Comparison of ENCODE assay signal across 34 mouse cellular contexts in genomic region chr9:118683507-118683906, GRCm38 (mm10).
"Had no signal": no experiment of that assay in that cellular context is flagged by ENCODE, and none has a peak within 500 bp of the region (broad histone marks: within the 10 kb centered on the region; RNA-seq: fewer than 3 reads in every experiment).

No protein-coding gene starts in this region.

- H3K27ac ChIP-seq: heart, embryonic 10.5 days; heart, embryonic 13.5 days; heart, embryonic 15.5 days; hindbrain, embryonic 10.5 days; hindbrain, embryonic 12.5 days; hindbrain, embryonic 13.5 days; hindbrain, embryonic 14.5 days; hindbrain, embryonic 15.5 days; hindbrain, postnatal 0 days; intestine, embryonic 15.5 days; kidney, embryonic 15.5 days; kidney, postnatal 0 days; layer of hippocampus, adult 2 months had no signal

- DNase-seq: heart, postnatal 10 days; heart, postnatal 14 days; heart, postnatal 36 days; heart, postnatal 4 days; kidney, adult 11 months; kidney, adult 18-20 months; kidney, adult 8-10 months; kidney, adult 9 months; kidney, postnatal 10 days; kidney, postnatal 14 days; kidney, postnatal 25 days; kidney, postnatal 36 days; kidney, postnatal 4 days; layer of hippocampus, adult 9-11 months; layer of hippocampus, postnatal 36 days had no signal

- H3K36me3 ChIP-seq: heart, embryonic 15.5 days; hindbrain, embryonic 12.5 days; hindbrain, embryonic 13.5 days; hindbrain, embryonic 15.5 days; intestine, embryonic 15.5 days had no signal

- H3K9me3 ChIP-seq: heart, embryonic 10.5 days; heart, embryonic 12.5 days; heart, embryonic 13.5 days; heart, embryonic 15.5 days; hindbrain, embryonic 10.5 days; hindbrain, embryonic 12.5 days; hindbrain, embryonic 13.5 days; hindbrain, embryonic 15.5 days; intestine, embryonic 15.5 days; kidney, embryonic 15.5 days had no signal

- H3K4me2 ChIP-seq: heart, embryonic 11.5 days; heart, embryonic 12.5 days; heart, embryonic 13.5 days; heart, embryonic 15.5 days; hindbrain, embryonic 12.5 days; hindbrain, embryonic 13.5 days; hindbrain, embryonic 14.5 days; hindbrain, embryonic 15.5 days; intestine, embryonic 15.5 days; kidney, embryonic 15.5 days had no signal

- H3K4me3 ChIP-seq: heart, embryonic 10.5 days; heart, embryonic 12.5 days; heart, embryonic 13.5 days; heart, embryonic 15.5 days; hindbrain, embryonic 10.5 days; hindbrain, embryonic 12.5 days; hindbrain, embryonic 13.5 days; hindbrain, embryonic 15.5 days; intestine, embryonic 15.5 days; kidney, embryonic 15.5 days; layer of hippocampus, adult 2 months had no signal

- H3K27me3 ChIP-seq: heart, embryonic 15.5 days; hindbrain, embryonic 12.5 days; hindbrain, embryonic 13.5 days; hindbrain, embryonic 15.5 days; intestine, embryonic 15.5 days; kidney, embryonic 15.5 days had no signal

- H3K9ac ChIP-seq: heart, embryonic 12.5 days; heart, embryonic 13.5 days; heart, embryonic 15.5 days; hindbrain, embryonic 12.5 days; hindbrain, embryonic 13.5 days; hindbrain, embryonic 14.5 days; hindbrain, embryonic 15.5 days; intestine, embryonic 15.5 days; kidney, embryonic 15.5 days had no signal

- ATAC-seq: hindbrain, embryonic 16.5 days; hindbrain, postnatal 0 days; inflammation-experienced regulatory T-cells, adult 6 months; intestine, embryonic 15.5 days; intestine, embryonic 16.5 days; intestine, postnatal 0 days had no signal
